Mouse (Mus musculus) forebrain, embryonic 15.5 days (tissue): Measurements from ENCODE around the gene Arpc5. TPM values are rescaled to one million over a fixed set of nuclear protein-coding genes. Genes with fewer than 3 reads are reported as not detected.

Experiments used
- ATAC-seq: fragments of 200-750 bp; cut with Nextera tagmentation; replicated peaks from 2 replicates; pipeline ENCODE4 v1.8.0; 2017; ENCODE audit warnings: mild to moderate bottlenecking, moderate TSS enrichment, moderate library complexity
- H3K27ac ChIP-seq: fragments of 300-500 bp; sonication (generic); replicated peaks from 2 replicates; pipeline ENCODE4 v1.5.1; 2015; ENCODE audit warnings: mild to moderate bottlenecking, inconsistent platforms
- H3K27me3 ChIP-seq: fragments of 300-500 bp; sonication (generic); 2 replicates; pipeline ENCODE4 v1.6.1; 2015; ENCODE audit warnings: inconsistent platforms
- H3K36me3 ChIP-seq: fragments of 300-500 bp; sonication (generic); 2 replicates; pipeline ENCODE4 v1.6.1; 2015; ENCODE audit warnings: mild to moderate bottlenecking, inconsistent platforms
- H3K4me1 ChIP-seq: fragments of 300-500 bp; sonication (generic); 2 replicates; pipeline ENCODE4 v1.6.1; 2015; ENCODE audit warnings: inconsistent platforms
- H3K4me2 ChIP-seq: fragments of 300-500 bp; sonication (generic); replicated peaks from 2 replicates; pipeline ENCODE4 v1.6.1; 2015; ENCODE audit warnings: mild to moderate bottlenecking, inconsistent platforms
- H3K4me3 ChIP-seq: fragments of 300-500 bp; sonication (generic); 2 replicates; pipeline ENCODE4 v1.5.1; 2015; ENCODE audit warnings: mild to moderate bottlenecking, inconsistent platforms
- H3K9ac ChIP-seq: fragments of 300-500 bp; sonication (generic); replicated peaks from 2 replicates; pipeline ENCODE4 v1.6.1; 2015; ENCODE audit warnings: mild to moderate bottlenecking, inconsistent platforms
- H3K9me3 ChIP-seq: fragments of 300-500 bp; sonication (generic); 2 replicates; pipeline ENCODE4 v1.6.1; 2016; ENCODE audit warnings: inconsistent platforms
- WGBS: fragments of 180-500 bp; shearing (Covaris S2); methylation state at CpG from one replicate; pipeline ENCODE4 v1.1.7; 2015; ENCODE audit warnings: mixed read lengths; 5-methylcytosine and 5-hydroxymethylcytosine counted together
- polyA plus RNA-seq: library from polyadenylated mRNA; unstranded; fragments of >200 nt; fragmentation: Nextera tagmentation; extraction: Ambion mirVana; gene quantifications from 2 replicates; pipeline ENCODE4 v1.2.1, GENCODE M21; 2015

Arpc5 gene
- polyA plus RNA-seq, 1 experiment from 2014 or later, result 388 TPM

DNA sequence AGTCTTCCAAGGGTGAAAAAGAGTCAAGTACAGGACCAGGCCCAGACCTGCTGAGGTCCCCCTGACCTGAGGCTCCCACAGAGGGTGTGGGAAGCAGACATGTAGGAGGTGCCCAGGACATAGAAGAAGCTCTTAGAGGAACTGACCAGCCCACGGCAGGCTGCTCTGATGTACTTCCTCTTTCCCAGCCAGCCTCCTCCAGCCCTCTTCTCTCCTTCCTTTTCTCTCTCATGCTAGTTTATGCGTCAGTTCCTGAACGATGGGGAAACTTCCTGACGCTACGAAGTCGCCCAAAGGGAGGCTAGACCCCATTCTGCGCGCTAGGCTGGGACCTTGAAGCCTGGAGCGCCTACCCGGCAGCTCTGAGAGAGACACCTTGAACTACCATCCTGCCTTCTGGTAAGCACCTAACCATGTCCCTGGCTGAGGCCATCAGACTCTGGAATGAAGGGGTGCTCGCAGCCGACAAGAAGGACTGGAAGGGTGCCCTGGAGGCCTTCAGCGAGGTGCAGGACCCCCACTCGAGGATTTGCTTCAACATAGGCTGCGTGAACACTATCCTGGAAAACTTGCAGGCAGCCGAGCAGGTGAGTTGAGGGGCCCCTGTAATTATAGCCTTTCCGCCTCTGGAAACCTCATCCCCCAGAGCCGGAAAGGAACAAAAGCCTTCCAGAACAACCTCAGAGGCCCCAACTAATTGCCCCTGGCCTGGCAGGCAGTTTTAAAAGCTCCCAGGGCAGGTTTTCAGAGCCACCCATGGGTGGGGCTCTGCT is 41.5 kb downstream of the Arpc5 start:
- H3K27me3 ChIP-seq, result no peaks in the 10 kb centered on the region
- no peak for ATAC-seq
- H3K4me2 ChIP-seq, result no peak overlapping the region
- H3K4me1 ChIP-seq, result peaks cover 5% of the 10 kb centered on the region
- H3K9ac ChIP-seq, result no peak overlapping the region
- H3K4me3 ChIP-seq, result no peak overlapping the region
- H3K27ac ChIP-seq, result no peak overlapping the region
- no peaks in the 10 kb centered on the region for H3K36me3 ChIP-seq
- H3K9me3 ChIP-seq, result no peaks in the 10 kb centered on the region
- WGBS, result 73% methylated on average over 18 of the region's 18 CpGs

DNA sequence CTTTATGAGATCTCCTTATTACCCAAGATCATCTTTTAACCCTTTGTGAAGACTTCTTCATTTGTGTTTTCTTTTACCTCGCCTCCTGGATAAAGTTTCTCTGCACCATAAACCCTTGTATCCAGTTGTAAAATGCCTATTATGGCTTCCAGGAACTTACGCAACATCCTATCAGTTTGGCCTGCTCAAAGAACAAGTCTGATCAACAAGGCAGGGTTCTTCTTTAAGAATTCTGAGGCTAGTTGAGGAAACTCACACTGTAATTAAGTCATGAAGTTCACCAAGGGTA is 42.0 kb downstream of the Arpc5 start:
- ATAC-seq, result no peak
- no peak overlapping the region for H3K27ac ChIP-seq
- H3K9ac ChIP-seq, result no peak overlapping the region
- no peaks in the 10 kb centered on the region for H3K9me3 ChIP-seq
- H3K4me2 ChIP-seq, result no peak overlapping the region
- H3K36me3 ChIP-seq, result no peaks in the 10 kb centered on the region
- 84% methylated on average over 2 of the region's 2 CpGs for WGBS
- no peaks in the 10 kb centered on the region for H3K27me3 ChIP-seq
- H3K4me3 ChIP-seq, result no peak overlapping the region
- H3K4me1 ChIP-seq, result peaks cover 5% of the 10 kb centered on the region

DNA sequence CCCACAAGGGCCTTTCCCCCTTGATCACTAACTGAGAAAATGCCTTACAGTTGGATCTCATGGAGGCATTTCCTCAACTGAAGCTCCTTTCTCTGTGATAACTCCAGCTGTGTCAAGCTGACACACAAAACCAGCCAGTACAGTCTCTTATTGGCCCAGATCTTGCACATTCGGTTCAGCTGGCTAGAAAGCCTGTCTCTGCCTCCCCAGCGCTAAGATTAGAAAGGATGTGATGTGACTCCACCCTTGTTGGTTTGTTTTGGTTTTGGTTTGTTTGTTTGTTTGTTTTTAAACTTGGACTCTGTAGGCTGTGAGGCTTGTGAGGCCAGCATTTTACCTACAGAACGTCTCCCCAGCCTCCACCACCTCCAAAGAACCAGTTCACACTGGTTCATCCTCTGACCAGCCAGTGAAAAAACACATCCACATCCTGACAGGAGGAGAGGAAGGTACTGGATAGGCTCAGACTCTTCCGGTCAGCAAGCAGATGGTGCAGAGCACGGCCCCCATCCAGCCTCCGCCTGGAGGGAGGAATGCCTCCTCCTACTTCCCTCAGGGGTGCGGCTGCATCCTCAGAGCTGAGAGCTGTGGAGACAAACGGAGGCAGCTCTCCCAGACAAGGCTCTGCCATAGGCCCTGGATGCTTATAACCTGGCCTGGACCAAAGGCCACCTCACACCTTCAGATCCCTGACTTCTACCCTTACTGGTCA is 43.4 kb downstream of the Arpc5 start:
- Histone ChIP-seq H3K9me3 (no peaks in the 10 kb centered on the region), H3K4me2 (no peak overlapping the region), H3K27me3 (no peaks in the 10 kb centered on the region), H3K27ac (no peak overlapping the region), H3K4me3 (no peak overlapping the region), H3K4me1 (peaks cover 9% of the 10 kb centered on the region), H3K9ac (no peak overlapping the region), H3K36me3 (no peaks in the 10 kb centered on the region)
- peak; percentile 30; the same call in 1 of the 2 replicates for ATAC-seq
- WGBS, result 56% methylated on average over 8 of the region's 8 CpGs

DNA sequence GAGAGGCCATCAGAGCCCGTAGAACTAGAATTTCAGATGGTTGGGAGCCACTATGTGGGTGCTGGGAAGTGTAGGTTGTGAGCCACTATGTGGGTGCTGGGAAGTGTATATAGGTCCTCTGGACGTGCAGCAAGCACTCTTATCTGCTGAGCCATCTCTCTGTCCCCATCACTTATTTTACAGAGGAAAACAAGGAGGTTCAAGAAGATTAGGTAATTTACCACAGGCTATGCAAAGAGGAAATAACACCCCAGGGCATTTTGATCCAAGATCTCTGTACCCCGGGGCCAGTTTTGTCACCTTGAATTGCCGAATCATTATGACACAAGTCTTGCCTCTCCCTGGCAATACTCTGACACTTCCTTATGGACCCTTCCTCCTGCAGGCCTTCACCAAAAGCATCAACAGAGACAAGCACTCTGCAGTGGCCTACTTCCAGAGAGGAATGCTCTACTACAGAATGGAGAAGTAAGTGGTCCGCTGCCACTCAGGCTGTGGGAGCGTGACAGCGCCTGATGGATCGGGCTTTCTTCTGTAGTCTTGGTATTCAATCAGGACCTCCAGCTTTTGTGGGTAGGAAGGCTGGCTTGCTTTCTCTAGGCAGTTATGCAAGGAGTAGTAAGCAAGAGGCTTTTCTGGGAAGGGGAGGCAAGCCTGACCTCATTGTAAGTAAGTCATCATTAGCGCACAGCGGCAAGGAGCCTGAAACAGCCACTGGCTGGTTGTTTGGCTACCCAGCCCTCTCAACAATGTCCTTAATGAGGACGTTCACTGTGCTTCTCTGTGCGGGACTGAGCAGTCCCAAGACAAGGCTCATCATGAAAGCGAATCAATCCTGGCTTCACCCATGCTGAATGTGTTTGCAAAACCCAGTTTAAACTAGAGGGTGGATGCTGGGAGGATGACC is 44.4 kb downstream of the Arpc5 start:
- Histone ChIP-seq H3K4me1 (peaks cover 20% of the 10 kb centered on the region), H3K36me3 (no peaks in the 10 kb centered on the region), H3K4me3 (no peak overlapping the region), H3K27me3 (no peaks in the 10 kb centered on the region), H3K9ac (no peak overlapping the region), H3K9me3 (no peaks in the 10 kb centered on the region), H3K27ac (no peak overlapping the region; the same call in 1 of the 2 replicates), H3K4me2 (no peak overlapping the region)
- 0 out of 2 replicates have a peak, but pooled peaks have one; percentile 7 for ATAC-seq
- 40% methylated on average over 13 of the region's 13 CpGs for WGBS

DNA sequence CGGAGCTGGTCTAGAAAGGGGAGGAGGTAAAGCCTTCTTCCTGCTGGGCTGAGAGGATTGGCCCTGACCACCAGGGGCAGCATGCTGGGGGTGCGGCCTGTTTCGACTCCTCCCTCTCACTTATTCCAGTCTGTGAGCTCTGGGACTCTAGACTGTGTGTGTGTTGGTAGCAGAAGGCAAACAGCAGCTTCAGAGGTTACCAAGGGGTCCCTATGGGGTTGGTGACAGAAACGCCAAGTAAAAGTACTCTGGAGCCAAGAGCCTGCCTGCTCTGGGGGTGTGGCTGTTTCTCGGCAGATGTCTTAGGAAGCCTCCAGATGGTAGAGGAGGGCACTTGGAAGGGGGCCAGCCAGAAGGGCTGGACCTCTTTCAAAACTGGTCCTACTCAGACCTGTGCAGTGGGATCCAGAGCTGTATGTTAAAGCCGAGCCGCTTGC is 48.9 kb downstream of the Arpc5 start:
- Histone ChIP-seq H3K27ac (peak overlapping the region; percentile 90), H3K4me2 (no peak overlapping the region), H3K27me3 (no peaks in the 10 kb centered on the region), H3K9ac (no peak overlapping the region), H3K4me1 (peaks cover 44% of the 10 kb centered on the region), H3K4me3 (no peak overlapping the region), H3K36me3 (no peaks in the 10 kb centered on the region), H3K9me3 (no peaks in the 10 kb centered on the region)
- WGBS, result 33% methylated on average over 7 of the region's 7 CpGs
- peak; percentile 83 for ATAC-seq

DNA sequence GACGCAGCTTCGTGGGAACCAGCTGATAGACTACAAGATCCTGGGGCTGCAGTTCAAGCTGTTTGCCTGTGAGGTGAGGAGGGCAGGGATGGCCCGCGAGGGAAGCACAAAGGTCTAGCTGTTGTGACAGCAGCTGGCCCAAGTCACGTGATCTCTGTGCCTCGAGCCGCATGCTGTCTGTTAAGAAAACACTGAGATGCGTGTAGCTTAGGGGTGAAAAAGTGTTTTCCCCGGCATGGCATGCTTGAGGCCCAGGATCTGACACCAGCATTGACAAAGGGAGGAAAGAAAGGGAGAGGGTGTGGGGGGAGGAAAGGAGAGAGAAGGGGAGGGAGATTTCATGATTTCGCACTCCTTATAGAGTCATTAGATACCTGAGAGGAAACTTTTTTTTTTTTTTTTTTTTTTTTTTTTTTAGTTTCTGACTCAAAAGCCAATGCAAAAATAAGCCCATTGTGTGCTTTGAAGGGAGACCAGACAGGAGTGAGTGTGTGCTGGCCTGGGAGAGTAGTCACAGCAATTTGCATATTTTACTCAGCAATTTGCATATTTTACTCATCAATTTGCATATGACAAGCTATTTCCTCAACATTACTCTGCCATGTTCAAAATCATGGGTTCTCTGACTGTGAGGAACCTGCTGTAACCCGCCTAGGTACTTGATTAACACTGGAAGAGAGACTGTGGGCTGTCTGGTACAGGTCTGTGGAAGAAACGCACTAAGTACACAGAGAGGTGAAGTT is 50.9 kb downstream of the Arpc5 start:
- Histone ChIP-seq H3K36me3 (no peaks in the 10 kb centered on the region), H3K27ac (peak overlapping the region; percentile 90), H3K4me3 (no peak overlapping the region), H3K4me2 (no peak overlapping the region), H3K9ac (no peak overlapping the region), H3K4me1 (peaks cover 40% of the 10 kb centered on the region), H3K9me3 (no peaks in the 10 kb centered on the region), H3K27me3 (no peaks in the 10 kb centered on the region)
- ATAC-seq, result peak; percentile 70
- 17% methylated on average over 12 of the region's 12 CpGs for WGBS

DNA sequence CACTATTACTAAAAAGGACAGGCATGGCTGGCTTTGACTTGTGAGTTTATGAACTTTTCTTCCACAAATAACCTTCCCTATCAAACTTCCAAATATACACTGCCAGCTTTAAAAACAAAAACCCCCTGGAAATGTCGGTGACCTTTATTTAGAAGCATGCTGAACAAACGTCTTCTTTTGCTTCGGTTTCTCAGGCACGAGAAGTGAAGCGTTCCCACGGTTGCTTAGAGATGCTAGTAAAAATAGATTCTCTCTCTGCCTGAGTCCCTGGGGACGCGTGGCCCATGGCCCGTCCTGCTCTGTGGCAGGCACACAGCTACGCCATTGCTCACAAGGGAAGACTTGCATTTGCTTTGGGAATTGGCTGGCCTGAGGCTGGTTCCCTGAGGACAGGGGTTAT is 51.5 kb downstream of the Arpc5 start:
- no peak for ATAC-seq
- peaks cover 40% of the 10 kb centered on the region for H3K4me1 ChIP-seq
- no peaks in the 10 kb centered on the region for H3K36me3 ChIP-seq
- no peak overlapping the region for H3K9ac ChIP-seq
- no peak overlapping the region for H3K4me2 ChIP-seq
- H3K27me3 ChIP-seq, result no peaks in the 10 kb centered on the region
- WGBS, result 20% methylated on average over 10 of the region's 10 CpGs
- no peak overlapping the region for H3K4me3 ChIP-seq
- peak overlapping the region; percentile 90 for H3K27ac ChIP-seq
- H3K9me3 ChIP-seq, result no peaks in the 10 kb centered on the region

DNA sequence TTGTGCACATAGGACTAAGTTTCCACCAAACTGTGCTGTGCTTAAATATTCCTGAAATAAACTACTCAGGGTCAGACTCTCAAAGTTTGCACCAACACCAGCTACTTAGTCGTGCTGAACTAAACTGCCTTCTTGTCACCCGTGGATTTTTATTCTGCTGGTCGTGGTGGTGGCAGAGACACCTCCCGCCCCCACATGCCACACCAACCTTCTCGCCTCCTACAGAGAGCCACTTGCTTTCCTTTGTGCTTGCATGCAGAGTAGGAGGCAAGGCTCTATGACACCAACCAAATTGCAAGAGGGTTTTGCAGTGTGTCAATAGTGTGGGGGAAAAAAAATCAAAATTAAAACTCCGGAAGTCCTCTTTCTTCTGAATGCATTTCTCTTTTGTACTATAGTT is 53.2 kb downstream of the Arpc5 start:
- Histone ChIP-seq H3K4me2 (no peak overlapping the region), H3K4me3 (no peak overlapping the region), H3K9me3 (no peaks in the 10 kb centered on the region), H3K27ac (no peak overlapping the region), H3K27me3 (no peaks in the 10 kb centered on the region), H3K36me3 (no peaks in the 10 kb centered on the region), H3K4me1 (peaks cover 37% of the 10 kb centered on the region), H3K9ac (no peak overlapping the region)
- WGBS, result 79% methylated on average over 6 of the region's 6 CpGs
- no peak for ATAC-seq

DNA sequence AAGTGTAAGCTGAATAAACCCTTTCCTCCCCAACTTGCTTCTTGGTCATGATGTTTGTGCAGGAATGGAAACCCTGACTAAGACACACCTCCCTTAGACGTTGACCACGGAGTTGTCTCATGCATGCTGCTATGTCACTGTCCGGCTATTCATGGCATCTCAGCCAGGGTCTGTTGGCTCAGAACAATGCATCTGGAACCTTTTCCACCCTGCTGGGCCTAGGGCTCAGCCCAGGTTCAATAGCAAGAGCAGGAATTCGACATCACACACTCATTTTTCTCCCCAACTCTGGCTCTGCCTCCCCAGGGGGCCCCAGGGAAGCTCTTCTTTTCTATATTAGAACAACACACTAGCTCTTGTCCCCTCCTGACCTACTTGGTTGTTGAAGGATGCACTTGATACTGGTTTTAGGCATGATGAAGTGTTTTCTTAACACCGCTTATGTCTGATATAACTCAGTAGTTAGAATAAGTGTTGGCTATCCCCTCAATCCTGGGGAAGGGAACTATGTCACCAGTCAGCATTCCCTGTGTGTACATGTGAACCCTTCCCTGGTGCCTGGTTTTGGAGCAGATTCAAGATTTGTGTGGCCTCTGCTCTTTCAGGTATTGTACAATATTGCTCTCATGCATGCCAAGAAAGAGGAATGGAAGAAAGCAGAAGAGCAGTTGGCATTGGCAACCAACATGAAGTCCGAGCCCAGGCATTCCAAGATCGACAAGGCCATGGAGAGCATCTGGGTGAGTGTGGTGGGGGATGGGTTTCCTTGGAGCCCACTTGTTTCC is 54.8 kb downstream of the Arpc5 start:
- no peaks in the 10 kb centered on the region for H3K36me3 ChIP-seq
- no peak overlapping the region for H3K4me3 ChIP-seq
- no peak overlapping the region for H3K9ac ChIP-seq
- H3K4me1 ChIP-seq, result peaks cover 22% of the 10 kb centered on the region
- H3K27me3 ChIP-seq, result no peaks in the 10 kb centered on the region
- H3K27ac ChIP-seq, result no peak overlapping the region
- 75% methylated on average over 7 of the region's 7 CpGs for WGBS
- no peak for ATAC-seq
- H3K9me3 ChIP-seq, result no peaks in the 10 kb centered on the region
- no peak overlapping the region for H3K4me2 ChIP-seq

DNA sequence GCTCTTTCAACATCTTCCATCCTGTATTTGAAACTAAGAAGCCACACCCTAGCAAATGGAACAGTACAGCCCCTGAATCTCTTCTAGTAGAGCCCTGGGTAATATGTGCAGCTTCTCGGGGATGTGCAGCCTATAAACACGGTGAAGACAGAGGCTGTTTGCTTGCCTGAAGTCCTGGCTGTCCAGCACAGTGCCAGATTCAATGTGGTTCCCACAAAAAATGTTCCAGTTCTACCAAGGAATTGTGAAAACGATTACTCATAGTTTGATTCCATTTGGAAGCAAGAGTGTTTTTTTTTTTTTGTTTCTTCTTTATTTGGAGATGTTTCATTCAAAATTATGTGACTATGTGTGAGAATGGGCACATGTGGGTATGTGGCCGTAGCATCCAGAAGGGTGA is 55.4 kb downstream of the Arpc5 start:
- 93% methylated on average over 4 of the region's 4 CpGs for WGBS
- H3K27ac ChIP-seq, result no peak overlapping the region
- peaks cover 15% of the 10 kb centered on the region for H3K4me1 ChIP-seq
- H3K36me3 ChIP-seq, result no peaks in the 10 kb centered on the region
- H3K9ac ChIP-seq, result no peak overlapping the region
- no peaks in the 10 kb centered on the region for H3K27me3 ChIP-seq
- no peak overlapping the region for H3K4me2 ChIP-seq
- ATAC-seq, result no peak
- no peaks in the 10 kb centered on the region for H3K9me3 ChIP-seq
- no peak overlapping the region for H3K4me3 ChIP-seq

DNA sequence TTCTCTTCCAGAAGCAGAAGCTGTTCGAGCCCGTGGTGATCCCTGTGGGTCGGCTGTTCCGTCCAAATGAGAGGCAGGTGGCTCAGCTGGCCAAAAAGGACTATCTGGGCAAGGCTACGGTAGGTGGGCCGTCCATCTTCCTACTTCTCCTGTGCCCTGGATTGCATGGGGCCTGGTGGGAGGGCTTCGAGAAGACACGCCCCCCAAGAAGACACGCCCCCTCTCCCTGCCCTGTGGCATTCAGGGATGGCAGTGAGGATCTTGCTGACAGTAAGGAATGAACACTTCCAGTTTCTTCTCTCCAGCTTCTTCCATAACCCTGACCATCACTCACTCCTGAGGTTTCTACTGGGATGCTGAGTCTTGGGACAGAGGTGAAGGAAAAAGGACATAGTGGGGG is 57.9 kb downstream of the Arpc5 start:
- no peaks in the 10 kb centered on the region for H3K9me3 ChIP-seq
- H3K4me1 ChIP-seq, result no peaks in the 10 kb centered on the region
- H3K27me3 ChIP-seq, result no peaks in the 10 kb centered on the region
- H3K27ac ChIP-seq, result no peak overlapping the region
- H3K36me3 ChIP-seq, result no peaks in the 10 kb centered on the region
- H3K9ac ChIP-seq, result no peak overlapping the region
- H3K4me3 ChIP-seq, result no peak overlapping the region
- WGBS, result 76% methylated on average over 9 of the region's 9 CpGs
- no peak for ATAC-seq
- H3K4me2 ChIP-seq, result no peak overlapping the region
